Mouse (Mus musculus) cerebellum, adult 2 months (tissue): Measurements from ENCODE around the gene Olfr688. TPM values are rescaled to one million over a fixed set of nuclear protein-coding genes. Genes with fewer than 3 reads are reported as not detected.

ENCODE experiments used
- DNase-seq, 2 experiments: peaks; one replicate each; pipeline ENCODE4 v3.0.0; 2021
- H3K27ac ChIP-seq: fragments of 200-500 bp; 2 replicates; pipeline ENCODE4 v1.5.1; 2012; ENCODE audit warnings: low read length, control low read depth, inconsistent platforms; ENCODE audit not compliant: insufficient read depth
- H3K27me3 ChIP-seq: fragments of 200-500 bp; 2 replicates; pipeline ENCODE4 v1.6.1; 2012; ENCODE audit warnings: inconsistent platforms, mild to moderate bottlenecking, low read length, moderate library complexity; ENCODE audit not compliant: control insufficient read depth, insufficient read depth
- H3K4me1 ChIP-seq: fragments of 200-500 bp; 2 replicates; pipeline ENCODE4 v1.6.1; 2011; ENCODE audit warnings: low read length; ENCODE audit not compliant: control insufficient read depth, insufficient read depth
- H3K4me3 ChIP-seq: fragments of 200-500 bp; replicated peaks from 2 replicates; pipeline ENCODE3; 2011; ENCODE audit warnings: mild to moderate bottlenecking, low read depth, low read length, control low read depth; ENCODE audit not compliant: insufficient read depth
- CTCF ChIP-seq: fragments of 200-500 bp; IDR thresholded peaks from 2 replicates; pipeline ENCODE4 v1.5.1; 2011; ENCODE audit warnings: low read depth, mild to moderate bottlenecking, control low read depth, low read length, moderate library complexity, borderline replicate concordance; ENCODE audit not compliant: insufficient read depth
- POLR2A ChIP-seq: fragments of 200-500 bp; IDR thresholded peaks from 2 replicates; pipeline ENCODE4 v1.6.1; 2011; ENCODE audit warnings: low read length, control low read depth, borderline replicate concordance; ENCODE audit not compliant: insufficient read depth
- WGBS: fragments of 180-500 bp; shearing (Covaris S2); methylation state at CpG from one replicate; pipeline ENCODE4 v1.1.7; 2018; 5-methylcytosine and 5-hydroxymethylcytosine counted together
- polyA plus RNA-seq: library from polyadenylated mRNA; depleted of rRNA; stranded (reverse); fragments of >200 nt; gene quantifications from 2 replicates; pipeline ENCODE4 v1.2.3, GENCODE M21; 2012; rRNA removed

The Olfr688 gene
- not detected in 2 replicates for polyA plus RNA-seq

DNA sequence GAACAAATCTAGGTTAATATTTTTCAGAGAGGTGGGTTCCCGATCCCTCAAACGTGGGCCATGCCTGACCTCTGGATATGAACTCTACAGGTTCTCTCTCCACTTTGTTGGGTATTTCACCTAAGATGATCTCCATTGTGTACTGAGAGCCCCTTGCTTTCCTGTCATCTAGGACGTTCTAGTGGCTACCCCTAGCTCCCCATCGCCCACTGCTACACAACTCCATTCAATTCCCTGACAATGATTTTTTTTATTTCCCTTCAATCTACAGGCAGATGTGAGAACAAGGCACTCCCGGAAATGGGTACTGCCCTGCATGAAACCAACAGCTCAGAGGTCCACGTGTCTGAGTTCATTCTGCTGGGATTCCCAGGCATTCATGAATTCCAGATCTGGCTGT lies at the start of gene Olfr688:
TSS of gene Olfr688 (plus strand) at position 301 of the 400 bp plus-strand sequence.
- Histone ChIP-seq H3K4me1 (no peaks in the 10 kb centered on the region), H3K27me3 (no peaks in the 10 kb centered on the region), H3K27ac (no peak within 1 kb of the TSS), H3K4me3 (no peak within 1 kb of the TSS)
- TF ChIP-seq POLR2A: no peak
- no peak for TF ChIP-seq CTCF
- 74% methylated on average over 6 of the region's 6 CpGs for WGBS
- DNase-seq: no peak

DNA sequence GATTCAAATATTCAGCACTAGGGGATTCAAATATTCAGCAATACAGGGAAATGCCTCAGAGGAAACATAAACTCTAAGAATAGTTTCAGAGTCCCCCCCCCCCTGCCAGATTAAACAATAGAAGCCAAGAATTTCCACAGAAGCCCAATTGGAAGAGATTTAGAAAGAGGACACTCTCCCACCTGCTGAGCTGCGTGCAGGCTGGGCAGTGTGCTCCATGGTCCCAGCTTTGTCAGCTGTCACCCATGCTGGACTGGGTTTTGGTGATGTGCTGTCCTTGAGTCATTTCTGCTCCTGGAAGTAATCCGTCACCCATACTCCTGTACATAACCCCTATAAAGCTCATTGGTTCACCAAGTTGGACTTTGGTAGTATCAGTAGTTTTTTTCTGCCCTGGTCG lies 40.2 kb upstream of the Olfr688 start:
- no peak for DNase-seq
- Histone ChIP-seq H3K4me1 (no peaks in the 10 kb centered on the region), H3K27me3 (no peaks in the 10 kb centered on the region), H3K4me3 (no peak overlapping the region), H3K27ac (no peak overlapping the region)
- WGBS: 70% methylated on average over 3 of the region's 3 CpGs
- TF ChIP-seq CTCF: no peak
- TF ChIP-seq POLR2A: no peak

DNA sequence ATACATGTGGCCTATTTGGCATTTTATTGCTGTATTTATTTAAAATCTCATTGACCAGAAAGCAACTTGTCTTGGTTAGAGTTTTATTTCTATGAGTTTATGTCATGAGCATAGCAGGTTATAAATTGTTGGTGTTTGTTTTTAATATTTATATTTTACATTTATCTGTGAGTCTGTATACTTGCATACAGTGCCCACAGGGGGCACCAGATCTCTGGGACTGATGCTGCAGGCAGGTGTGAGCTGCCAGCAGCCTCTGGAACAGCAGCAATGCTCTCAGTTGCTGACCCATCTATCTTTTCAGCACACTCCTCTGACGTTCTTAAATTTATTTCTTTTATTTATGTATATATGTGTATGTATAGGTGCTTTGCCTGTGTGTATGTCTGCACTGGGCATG lies 39.7 kb upstream of the Olfr688 start:
- 61% methylated on average over 1 of the region's 1 CpGs for WGBS
- Histone ChIP-seq H3K4me1 (no peaks in the 10 kb centered on the region), H3K4me3 (no peak overlapping the region), H3K27ac (no peak overlapping the region), H3K27me3 (no peaks in the 10 kb centered on the region)
- no peak for DNase-seq
- TF ChIP-seq POLR2A (no peak), CTCF (no peak)

DNA sequence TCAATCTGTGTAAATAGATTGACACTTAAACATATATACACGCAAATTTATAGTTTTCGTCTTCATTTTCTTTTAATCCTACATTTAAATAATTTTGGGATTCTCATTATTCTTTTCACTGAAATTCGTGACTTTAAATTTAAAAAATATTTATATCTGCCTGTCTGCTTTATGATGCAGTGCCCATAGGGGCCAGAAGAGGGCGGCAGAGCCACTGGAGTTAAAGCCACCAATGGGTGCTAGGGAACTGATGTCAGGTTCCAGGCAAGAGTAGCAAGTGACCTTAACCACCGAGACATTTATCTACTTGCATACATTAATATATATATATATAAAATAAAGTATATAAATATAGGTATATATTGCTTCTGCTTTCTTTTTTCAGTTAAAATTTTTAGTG lies 31.2 kb upstream of the Olfr688 start:
- Histone ChIP-seq H3K4me1 (no peaks in the 10 kb centered on the region), H3K27ac (no peak overlapping the region), H3K27me3 (no peaks in the 10 kb centered on the region), H3K4me3 (no peak overlapping the region)
- TF ChIP-seq POLR2A: no peak
- no peak for TF ChIP-seq CTCF
- 69% methylated on average over 5 of the region's 5 CpGs for WGBS
- no peak for DNase-seq

DNA sequence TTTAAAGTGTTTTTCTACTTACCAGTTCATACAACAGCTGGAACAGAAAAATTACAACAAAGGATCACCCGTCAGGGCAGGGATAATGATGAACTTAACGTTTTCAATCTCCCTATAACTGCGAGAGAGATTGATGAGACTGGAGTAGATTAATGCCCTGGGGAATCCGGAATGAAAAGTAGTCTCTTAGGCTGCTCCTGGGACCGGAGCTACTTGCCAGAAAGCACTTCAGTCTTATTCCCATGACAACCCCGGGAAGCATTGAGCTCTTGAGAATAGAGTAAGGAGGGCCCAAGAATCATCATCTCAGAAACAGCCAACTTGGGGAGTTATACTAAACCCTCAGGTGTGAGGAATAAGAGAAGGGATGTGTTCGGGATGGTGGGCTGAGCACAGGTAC lies 15.5 kb upstream of the Olfr688 start:
- no peaks in the 10 kb centered on the region for H3K4me1 ChIP-seq
- no peak overlapping the region for H3K4me3 ChIP-seq
- H3K27me3 ChIP-seq: no peaks in the 10 kb centered on the region
- DNase-seq: no peak
- 66% methylated on average over 7 of the region's 7 CpGs for WGBS
- no peak overlapping the region for H3K27ac ChIP-seq
- TF ChIP-seq CTCF (no peak), POLR2A (no peak)

DNA sequence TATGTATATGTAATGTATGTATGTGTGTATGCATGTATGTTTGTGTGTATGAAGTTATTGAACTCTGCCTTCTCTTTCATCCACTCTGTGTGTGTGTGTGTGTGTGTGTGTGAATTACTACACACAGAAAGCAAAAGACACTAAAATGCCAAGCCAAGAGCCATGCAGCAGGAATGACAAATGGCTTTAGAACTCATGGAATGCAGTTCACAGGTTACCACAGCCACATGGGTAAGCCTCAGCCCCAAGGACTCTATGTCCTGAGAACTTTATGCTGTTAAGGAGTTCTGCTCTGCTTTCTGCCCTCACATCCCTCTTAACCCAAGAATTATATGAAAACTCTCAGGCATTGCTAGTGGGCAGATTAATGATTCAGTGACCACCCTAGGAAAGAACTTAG lies 2.2 kb downstream of the Olfr688 start:
- no peak for TF ChIP-seq CTCF
- TF ChIP-seq POLR2A: no peak
- no peak overlapping the region for H3K27ac ChIP-seq
- H3K27me3 ChIP-seq: no peaks in the 10 kb centered on the region
- no peaks in the 10 kb centered on the region for H3K4me1 ChIP-seq
- DNase-seq: no peak
- no peak overlapping the region for H3K4me3 ChIP-seq

DNA sequence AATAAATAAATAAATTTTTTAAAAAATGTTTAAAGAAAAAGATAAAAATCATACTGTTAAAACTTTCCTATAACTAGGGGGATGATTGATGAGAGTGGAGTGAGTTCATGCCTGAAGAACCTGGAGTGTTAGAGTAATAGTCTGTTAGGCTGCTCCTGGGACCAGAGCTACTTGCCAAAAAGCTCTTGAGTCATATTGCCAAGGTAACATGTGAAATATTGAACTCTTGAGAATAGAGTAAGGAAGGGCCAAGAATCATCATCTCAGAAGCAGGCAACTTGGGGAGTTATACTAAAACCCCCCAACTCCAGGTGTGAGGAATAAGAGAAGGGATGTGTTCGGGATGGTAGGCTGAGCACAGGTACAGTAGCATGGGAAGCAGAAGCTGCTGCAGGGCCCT lies 23.0 kb downstream of the Olfr688 start, which contains the start of gene Olfr689:
TSS of gene Olfr689 (plus strand) at position 301 of the 400 bp plus-strand sequence.
- WGBS: 81% methylated on average over 1 of the region's 1 CpGs
- Histone ChIP-seq H3K4me3 (no peak within 1 kb of the TSS), H3K27me3 (no peaks in the 10 kb centered on the region), H3K4me1 (no peaks in the 10 kb centered on the region), H3K27ac (no peak within 1 kb of the TSS)
- DNase-seq: no peak
- no peak for TF ChIP-seq CTCF

DNA sequence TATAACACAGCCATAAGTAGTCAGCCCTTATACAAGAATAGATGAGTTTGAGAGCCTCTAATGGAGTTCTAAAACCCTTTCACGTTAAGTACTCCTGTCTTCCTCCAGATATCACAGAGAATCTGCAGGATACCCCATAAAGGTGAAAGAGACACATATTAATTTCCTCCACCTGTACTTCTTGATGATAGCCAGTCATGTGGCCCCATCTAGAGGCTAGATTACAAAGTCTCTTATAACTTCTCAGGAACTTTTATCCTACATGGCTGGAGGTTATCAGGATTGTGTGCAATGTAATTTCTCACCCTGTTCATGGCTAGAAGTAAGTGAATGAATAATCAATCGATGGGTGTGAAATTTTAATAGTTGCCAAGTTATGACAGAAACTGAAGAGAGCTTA lies 37.4 kb downstream of the Olfr688 start:
- whole genome bisulfite sequencing: 79% methylated on average over 2 of the region's 2 CpGs

More for the DNA sequence above, 37.4 kb downstream of the Olfr688 start:
- no peak for DNase-seq
- H3K27ac ChIP-seq: no peak overlapping the region
- H3K27me3 ChIP-seq: no peaks in the 10 kb centered on the region
- no peaks in the 10 kb centered on the region for H3K4me1 ChIP-seq
- TF ChIP-seq POLR2A (no peak), CTCF (no peak)
- H3K4me3 ChIP-seq: no peak overlapping the region
